Comparison of ENCODE assay signal across 30 mouse cellular contexts in genomic region chr2:148053411-148053810, GRCm38 (mm10). TPM values are rescaled to one million over a fixed set of nuclear protein-coding genes. Genes with fewer than 3 reads are reported as not detected.
DNase-seq lines count a peak whose midpoint lies in the region; ATAC-seq and TF ChIP-seq lines count a peak whose summit lies in the region.
"Had no signal": no experiment of that assay in that cellular context is flagged by ENCODE, and none has a peak within 500 bp of the region (broad histone marks: within the 10 kb centered on the region; RNA-seq: fewer than 3 reads in every experiment).

No protein-coding gene starts in this region.

- H3K27me3 ChIP-seq in midbrain, embryonic 11.5 days (ENCODE audit: control insufficient read depth, insufficient read depth, low read length) = peaks cover 56% of the 10 kb centered on the region
- peaks cover 48% of the 10 kb centered on the region for H3K27me3 ChIP-seq in midbrain, embryonic 16.5 days (ENCODE audit: control insufficient read depth, insufficient read depth, low read depth, low read length)
- peaks cover 48% of the 10 kb centered on the region for H3K27me3 ChIP-seq in E14TG2a.4 (ENCODE audit: insufficient read depth, low read length)

- no peak overlapping the region for H3K27ac ChIP-seq in midbrain, embryonic 11.5 days (ENCODE audit: low read depth, low read length)
- no peak overlapping the region for H3K27ac ChIP-seq in midbrain, embryonic 16.5 days (ENCODE audit: low read length)
- H3K27ac ChIP-seq: embryonic facial prominence, embryonic 12.5 days; embryonic facial prominence, embryonic 15.5 days; hindbrain, embryonic 10.5 days; hindbrain, embryonic 14.5 days had no signal

- WGBS in midbrain, embryonic 11.5 days = 6% methylated on average over 6 of the region's 6 CpGs
- WGBS in midbrain, embryonic 16.5 days = 7% methylated on average over 6 of the region's 6 CpGs

- no peaks in the 10 kb centered on the region for H3K36me3 ChIP-seq in midbrain, embryonic 11.5 days (ENCODE audit: control insufficient read depth, insufficient read depth, low read length)
- no peaks in the 10 kb centered on the region for H3K36me3 ChIP-seq in midbrain, embryonic 16.5 days (ENCODE audit: control insufficient read depth, insufficient read depth, low read length)
- H3K36me3 ChIP-seq in E14TG2a.4 (ENCODE audit: insufficient read depth, low read length) = no peaks in the 10 kb centered on the region
- H3K36me3 ChIP-seq: embryonic facial prominence, embryonic 12.5 days; embryonic facial prominence, embryonic 15.5 days; hindbrain, embryonic 10.5 days had no signal

- DNase-seq in embryo, embryonic 10.5 days (ENCODE audit: low spot score) = peak; percentile 1
- DNase-seq in embryo, embryonic 9.5 days (ENCODE audit: extremely low spot score) = no peak
- DNase-seq in midbrain, embryonic 11.5 days (ENCODE audit: low spot score, missing footprints) = peak; percentile 82
- DNase-seq in gastrocnemius, adult 18-20 months (ENCODE audit: low spot score) = no peak
- DNase-seq: adrenal gland, adult 8-10 months; adrenal gland, postnatal 25 days; cerebellum, adult 11-12 months; cerebellum, adult 8-10 months; cerebellum, postnatal 10 days; cerebellum, postnatal 36 days; forebrain, postnatal 0 days; gastrocnemius, postnatal 10 days; gastrocnemius, postnatal 36 days; heart, postnatal 36 days had no signal

- ATAC-seq in midbrain, embryonic 11.5 days (ENCODE audit: low FRiP score) = no peak
- no peak for ATAC-seq in midbrain, embryonic 16.5 days
- ATAC-seq: activated CD4-positive, CD25-positive, alpha-beta regulatory T cell, adult 4 months; forebrain, embryonic 14.5 days; forebrain, postnatal 0 days; intestine, postnatal 0 days had no signal

- no peaks in the 10 kb centered on the region for H3K9me3 ChIP-seq in midbrain, embryonic 11.5 days (ENCODE audit: control insufficient read depth, low read length)
- H3K9me3 ChIP-seq in midbrain, embryonic 16.5 days (replicated peaks; ENCODE audit: control insufficient read depth, low read length, poor library complexity, severe bottlenecking) = no peaks in the 10 kb centered on the region
- H3K9me3 ChIP-seq in E14TG2a.4 (ENCODE audit: low read length) = peaks cover 20% of the 10 kb centered on the region
- H3K9me3 ChIP-seq: embryonic facial prominence, embryonic 12.5 days; embryonic facial prominence, embryonic 15.5 days; hindbrain, embryonic 10.5 days had no signal

- no peak for TF ChIP-seq CTCF in E14TG2a.4 (conservative IDR thresholded peaks at IDR 0.05; ENCODE audit: low read length)

- no peak overlapping the region for H3K4me3 ChIP-seq in midbrain, embryonic 11.5 days (ENCODE audit: low read depth, low read length)
- no peak overlapping the region for H3K4me3 ChIP-seq in midbrain, embryonic 16.5 days (ENCODE audit: low read depth, low read length)
- H3K4me3 ChIP-seq in E14TG2a.4 (replicated peaks; ENCODE audit: low read length) = peak overlapping the region; percentile 32; the same call in 1 of the 2 replicates
- H3K4me3 ChIP-seq: embryonic facial prominence, embryonic 12.5 days; embryonic facial prominence, embryonic 15.5 days; hindbrain, embryonic 10.5 days had no signal

- peaks cover 4% of the 10 kb centered on the region; the same call in 1 of the 2 replicates for H3K4me1 ChIP-seq in midbrain, embryonic 11.5 days (ENCODE audit: control insufficient read depth, insufficient read depth, low read length)
- H3K4me1 ChIP-seq in midbrain, embryonic 16.5 days (ENCODE audit: control insufficient read depth, insufficient read depth, low read length) = no peaks in the 10 kb centered on the region; the same call in 1 of the 2 replicates
- H3K4me1 ChIP-seq in E14TG2a.4 (replicated peaks; ENCODE audit: low read depth, low read length) = peaks cover 29% of the 10 kb centered on the region

- H3K9ac ChIP-seq in midbrain, embryonic 11.5 days (ENCODE audit: low read length) = no peak overlapping the region
- H3K9ac ChIP-seq in midbrain, embryonic 16.5 days (ENCODE audit: low read depth, low read length) = no peak overlapping the region
- H3K9ac ChIP-seq: embryonic facial prominence, embryonic 12.5 days; embryonic facial prominence, embryonic 15.5 days; forebrain, postnatal 0 days; hindbrain, embryonic 14.5 days had no signal

- H3K4me2 ChIP-seq in midbrain, embryonic 11.5 days = no peak overlapping the region
- no peak overlapping the region for H3K4me2 ChIP-seq in midbrain, embryonic 16.5 days (ENCODE audit: low read length)
- H3K4me2 ChIP-seq: embryonic facial prominence, embryonic 12.5 days; embryonic facial prominence, embryonic 15.5 days; heart, embryonic 11.5 days; hindbrain, embryonic 14.5 days had no signal

RNA-seq across cellular contexts. Expression of gene Foxa2, which starts 6.6 kb away (rescaled TPM):
- polyA plus RNA-seq in midbrain, embryonic 11.5 days (2014; fragmentation: Nextera tagmentation; extraction: Ambion mirVana) = 15.1 and 17.9 TPM in 2 replicates
- 1.9 and 4.1 TPM in 2 replicates for polyA plus RNA-seq in midbrain, embryonic 16.5 days (2015; fragmentation: Nextera tagmentation; extraction: Ambion mirVana)
- not detected for total RNA-seq in gastrocnemius, adult 18-20 months (2021)
- total RNA-seq: adrenal gland, adult 8-10 months; adrenal gland, postnatal 25 days; gastrocnemius, postnatal 10 days; gastrocnemius, postnatal 36 days; granulocyte monocyte progenitor cell, adult 5-6 weeks; heart, adult 8-10 months; heart, postnatal 36 days; MEL had no signal
- polyA plus RNA-seq: activated CD4-positive, CD25-positive, alpha-beta regulatory T cell, adult 4 months; cortical plate, adult 2 months; frontal cortex, adult 2 months; heart, postnatal 0 days had no signal

Comparison
In these comparisons a context has a peak if more than half of its experiments do, and no peak if none do; other contexts are left out.
1. DNase-seq: peak in embryo, embryonic 10.5 days (single experiment) and midbrain, embryonic 11.5 days (single experiment); none in embryo, embryonic 9.5 days (single experiment) and gastrocnemius, adult 18-20 months (single experiment).